10 mouse cellular contexts compared by ENCODE assay signal in genomic region chrX:73660284-73660665, GRCm38 (mm10). TPM values are rescaled to one million over a fixed set of nuclear protein-coding genes. Genes with fewer than 3 reads are reported as not detected.
DNase-seq lines count a peak whose midpoint lies in the region; ATAC-seq and TF ChIP-seq lines count a peak whose summit lies in the region.
"Had no signal": no experiment of that assay in that cellular context is flagged by ENCODE, and none has a peak within 500 bp of the region (broad histone marks: within the 10 kb centered on the region; RNA-seq: fewer than 3 reads in every experiment).

No protein-coding gene starts in this region.

- peak overlapping the region; percentile 79 for H3K4me2 ChIP-seq in heart, embryonic 12.5 days
- peak overlapping the region; percentile 59 for H3K4me2 ChIP-seq in forebrain, embryonic 14.5 days (ENCODE audit: low read length)
- H3K4me2 ChIP-seq in liver, embryonic 14.5 days (ENCODE audit: low read depth), result peak overlapping the region; percentile 57

- no peak for TF ChIP-seq CTCF in ES-Bruce4 (IDR thresholded peaks at IDR 0.05; ENCODE audit: low read depth, low read length)
- TF ChIP-seq CTCF in liver, embryonic 14.5 days (IDR thresholded peaks at IDR 0.05; ENCODE audit: low read depth), result no peak

- peak overlapping the region; percentile 54 for H3K4me3 ChIP-seq in heart, embryonic 12.5 days
- H3K4me3 ChIP-seq in ES-Bruce4 (ENCODE audit: low read depth, low read length), result peak overlapping the region; percentile 36; the same call in 1 of the 2 replicates
- peak overlapping the region; percentile 43 for H3K4me3 ChIP-seq in forebrain, embryonic 14.5 days (ENCODE audit: low read depth, low read length)
- peak overlapping the region; percentile 21 to 28; a peak in 1 of 4 replicates for H3K4me3 ChIP-seq in liver, embryonic 14.5 days (ENCODE audit: insufficient read depth in 1 of 2, low read depth in 2 of 2, low read length in 2 of 2)

- H3K36me3 ChIP-seq in heart, embryonic 12.5 days, result no peaks in the 10 kb centered on the region
- H3K36me3 ChIP-seq in ES-Bruce4 (ENCODE audit: control insufficient read depth, insufficient read depth, low read length, poor library complexity, severe bottlenecking), result no peaks in the 10 kb centered on the region
- H3K36me3 ChIP-seq in forebrain, embryonic 14.5 days (ENCODE audit: control insufficient read depth, insufficient read depth, low read length), result no peaks in the 10 kb centered on the region
- H3K36me3 ChIP-seq in liver, embryonic 14.5 days (replicated peaks; ENCODE audit: control insufficient read depth, insufficient read depth, low read depth), result no peaks in the 10 kb centered on the region

- peak overlapping the region; percentile 67 for H3K9ac ChIP-seq in heart, embryonic 12.5 days
- no peak overlapping the region; the same call in 1 of the 2 replicates for H3K9ac ChIP-seq in ES-Bruce4 (ENCODE audit: low read depth, poor library complexity, severe bottlenecking)
- peak overlapping the region; percentile 62 for H3K9ac ChIP-seq in forebrain, embryonic 14.5 days (ENCODE audit: low read length)
- no peak overlapping the region for H3K9ac ChIP-seq in liver, embryonic 14.5 days (replicated peaks)

- TF ChIP-seq EP300 in ES-Bruce4 (IDR thresholded peaks at IDR 0.05; ENCODE audit: insufficient read depth, low read depth, low read length), result no peak
- TF ChIP-seq EP300 in liver, embryonic 14.5 days (IDR thresholded peaks at IDR 0.05; ENCODE audit: low read depth), result no peak

- DNase-seq in heart, adult 11 months, result no peak
- peak; percentile 7 for DNase-seq in forebrain, embryonic 14.5 days (ENCODE audit: low spot score)
- no peak for DNase-seq in liver, embryonic 14.5 days (ENCODE audit: low read depth in 3 of 3, low spot score in 3 of 3)
- DNase-seq in gastrocnemius, postnatal 36 days, result no peak
- DNase-seq in frontal cortex, postnatal 10 days (ENCODE audit: low spot score in 2 of 2), result no peak
- DNase-seq in urinary bladder, postnatal 10 days (ENCODE audit: low spot score), result no peak
- DNase-seq: kidney, adult 11 months had no signal

- WGBS in heart, embryonic 12.5 days, result 62% methylated on average over 3 of the region's 3 CpGs
- whole genome bisulfite sequencing in forebrain, embryonic 14.5 days, result 79% methylated on average over 3 of the region's 3 CpGs
- WGBS in liver, embryonic 14.5 days (ENCODE audit: insufficient replicate concordance), result 43% methylated on average over 3 of the region's 3 CpGs

- intact Hi-C loops in gastrocnemius, postnatal 36 days (cut with DNase I), result no loop called here

- 0 out of 2 replicates have a peak, but pooled peaks cover 4% of the 10 kb centered on the region for H3K4me1 ChIP-seq in heart, embryonic 12.5 days (replicated peaks)
- no peaks in the 10 kb centered on the region for H3K4me1 ChIP-seq in ES-Bruce4 (ENCODE audit: control insufficient read depth, insufficient read depth, low read length)
- H3K4me1 ChIP-seq in forebrain, embryonic 14.5 days (ENCODE audit: control insufficient read depth, insufficient read depth, low read length), result no peaks in the 10 kb centered on the region
- H3K4me1 ChIP-seq in liver, embryonic 14.5 days (replicated peaks; ENCODE audit: control insufficient read depth in 2 of 2, insufficient read depth in 2 of 2, low read length in 1 of 2), result no peaks in the 10 kb centered on the region

- TF ChIP-seq POLR2A in ES-Bruce4 (IDR thresholded peaks at IDR 0.05; ENCODE audit: insufficient read depth, low read length), result no peak

- H3K27me3 ChIP-seq in heart, embryonic 12.5 days (replicated peaks), result peaks cover 18% of the 10 kb centered on the region
- no peaks in the 10 kb centered on the region for H3K27me3 ChIP-seq in ES-Bruce4 (ENCODE audit: control insufficient read depth, insufficient read depth, low read length, poor library complexity, severe bottlenecking)
- H3K27me3 ChIP-seq in forebrain, embryonic 14.5 days (replicated peaks; ENCODE audit: control insufficient read depth, insufficient read depth, low read length), result no peaks in the 10 kb centered on the region
- H3K27me3 ChIP-seq in liver, embryonic 14.5 days (ENCODE audit: control insufficient read depth, insufficient read depth, low read length), result no peaks in the 10 kb centered on the region; the same call in 1 of the 2 replicates
- H3K27me3 ChIP-seq: CH12.LX had no signal

- no peaks in the 10 kb centered on the region for H3K9me3 ChIP-seq in heart, embryonic 12.5 days (replicated peaks)
- no peaks in the 10 kb centered on the region for H3K9me3 ChIP-seq in ES-Bruce4 (replicated peaks; ENCODE audit: control insufficient read depth, insufficient read depth, low read length, poor library complexity, severe bottlenecking)
- no peaks in the 10 kb centered on the region for H3K9me3 ChIP-seq in forebrain, embryonic 14.5 days (replicated peaks; ENCODE audit: control insufficient read depth, low read length)
- no peaks in the 10 kb centered on the region for H3K9me3 ChIP-seq in liver, embryonic 14.5 days (ENCODE audit: control insufficient read depth, low read length)

- no peak for ATAC-seq in heart, embryonic 12.5 days (ENCODE audit: insufficient number of reproducible peaks, low FRiP score)
- peak; percentile 5; the same call in 1 of the 2 replicates for ATAC-seq in forebrain, embryonic 14.5 days
- no peak for ATAC-seq in liver, embryonic 14.5 days (ENCODE audit: insufficient read depth)

- no peak overlapping the region for H3K27ac ChIP-seq in heart, embryonic 12.5 days (ENCODE audit: poor library complexity, severe bottlenecking)
- H3K27ac ChIP-seq in ES-Bruce4 (ENCODE audit: insufficient read depth, low read length), result no peak overlapping the region
- H3K27ac ChIP-seq in forebrain, embryonic 14.5 days (ENCODE audit: low read depth, low read length), result no peak overlapping the region
- H3K27ac ChIP-seq in liver, embryonic 14.5 days, result no peak overlapping the region

RNA-seq across cellular contexts. Expression of gene Pnck, which starts 0.4 kb away (rescaled TPM):
- 10.7 and 11.0 TPM in 2 replicates for polyA plus RNA-seq in heart, embryonic 12.5 days (2016; fragmentation: Nextera tagmentation; extraction: Ambion mirVana)
- polyA plus RNA-seq in ES-Bruce4 (2011; ENCODE audit: insufficient read depth, insufficient read length, low read depth, missing spikeins), result 3.9 and 5.1 TPM in 2 replicates
- 116 and 118 TPM in 2 replicates for polyA plus RNA-seq in forebrain, embryonic 14.5 days (2014; fragmentation: Nextera tagmentation; extraction: Ambion mirVana)
- polyA plus RNA-seq in liver, embryonic 14.5 days (2012; rRNA removed), result 0.89 and 0.93 TPM in 2 replicates
- polyA plus RNA-seq in liver, embryonic 14.5 days (2014; fragmentation: Nextera tagmentation; extraction: Ambion mirVana), result 0.96 TPM in 2 replicates
- 10 to 100 TPM in 1 of 2 experiments, 1 to 10 TPM in 1; 8.2 to 11.4 TPM for total RNA-seq in gastrocnemius, postnatal 36 days (2021)
- total RNA-seq: CH12.LX had no signal

RNA-seq across cellular contexts. Expression of gene Slc6a8, which starts 12.7 kb away (rescaled TPM):
- 8.8 and 9.8 TPM in 2 replicates for polyA plus RNA-seq in heart, embryonic 12.5 days (2016; fragmentation: Nextera tagmentation; extraction: Ambion mirVana)
- 74.8 and 76.8 TPM in 2 replicates for polyA plus RNA-seq in ES-Bruce4 (2011; ENCODE audit: insufficient read depth, insufficient read length, low read depth, missing spikeins)
- 6.2 and 6.8 TPM in 2 replicates for polyA plus RNA-seq in forebrain, embryonic 14.5 days (2014; fragmentation: Nextera tagmentation; extraction: Ambion mirVana)
- polyA plus RNA-seq in liver, embryonic 14.5 days (2012; rRNA removed), result 1.7 and 2.0 TPM in 2 replicates
- polyA plus RNA-seq in liver, embryonic 14.5 days (2014; fragmentation: Nextera tagmentation; extraction: Ambion mirVana), result 0.29 and 0.34 TPM in 2 replicates
- 100 to 1,000 TPM; 105 to 106 TPM for total RNA-seq in gastrocnemius, postnatal 36 days (2021)

RNA-seq across cellular contexts. Expression of gene Dusp9, which starts 21.1 kb away (rescaled TPM):
- 9.8 and 10.3 TPM in 2 replicates for polyA plus RNA-seq in heart, embryonic 12.5 days (2016; fragmentation: Nextera tagmentation; extraction: Ambion mirVana)
- polyA plus RNA-seq in ES-Bruce4 (2011; ENCODE audit: insufficient read depth, insufficient read length, low read depth, missing spikeins), result 214 and 216 TPM in 2 replicates
- polyA plus RNA-seq in forebrain, embryonic 14.5 days (2014; fragmentation: Nextera tagmentation; extraction: Ambion mirVana), result 0.22 and 0.27 TPM in 2 replicates
- polyA plus RNA-seq in liver, embryonic 14.5 days (2012; rRNA removed), result 23.0 and 24.7 TPM in 2 replicates
- 8.1 and 9.3 TPM in 2 replicates for polyA plus RNA-seq in liver, embryonic 14.5 days (2014; fragmentation: Nextera tagmentation; extraction: Ambion mirVana)
- not detected for total RNA-seq in gastrocnemius, postnatal 36 days (2021)

RNA-seq across cellular contexts. Expression of gene Bcap31, which starts 55.7 kb away (rescaled TPM):
- 154 and 176 TPM in 2 replicates for polyA plus RNA-seq in heart, embryonic 12.5 days (2016; fragmentation: Nextera tagmentation; extraction: Ambion mirVana)
- polyA plus RNA-seq in ES-Bruce4 (2011; ENCODE audit: insufficient read depth, insufficient read length, low read depth, missing spikeins), result 120 and 123 TPM in 2 replicates
- 113 and 119 TPM in 2 replicates for polyA plus RNA-seq in forebrain, embryonic 14.5 days (2014; fragmentation: Nextera tagmentation; extraction: Ambion mirVana)
- 31.6 and 41.7 TPM in 2 replicates for polyA plus RNA-seq in liver, embryonic 14.5 days (2012; rRNA removed)
- polyA plus RNA-seq in liver, embryonic 14.5 days (2014; fragmentation: Nextera tagmentation; extraction: Ambion mirVana), result 136 and 137 TPM in 2 replicates
- 10 to 100 TPM; 45.9 to 47.7 TPM for total RNA-seq in gastrocnemius, postnatal 36 days (2021)

RNA-seq across cellular contexts. Expression of gene Abcd1, which starts 56.1 kb away (rescaled TPM):
- 12.2 and 12.6 TPM in 2 replicates for polyA plus RNA-seq in heart, embryonic 12.5 days (2016; fragmentation: Nextera tagmentation; extraction: Ambion mirVana)
- polyA plus RNA-seq in ES-Bruce4 (2011; ENCODE audit: insufficient read depth, insufficient read length, low read depth, missing spikeins), result 8.0 and 10.3 TPM in 2 replicates
- polyA plus RNA-seq in forebrain, embryonic 14.5 days (2014; fragmentation: Nextera tagmentation; extraction: Ambion mirVana), result 7.3 and 9.1 TPM in 2 replicates
- 5.9 and 6.1 TPM in 2 replicates for polyA plus RNA-seq in liver, embryonic 14.5 days (2012; rRNA removed)
- polyA plus RNA-seq in liver, embryonic 14.5 days (2014; fragmentation: Nextera tagmentation; extraction: Ambion mirVana), result 6.5 and 6.6 TPM in 2 replicates
- 10 to 100 TPM; 23.0 to 25.3 TPM for total RNA-seq in gastrocnemius, postnatal 36 days (2021)

Comparison
In these comparisons a context has a peak if more than half of its experiments do, and no peak if none do; other contexts are left out.
1. H3K9ac ChIP-seq: peak in heart, embryonic 12.5 days (single experiment) and forebrain, embryonic 14.5 days (single experiment); none in ES-Bruce4 (single experiment) and liver, embryonic 14.5 days (single experiment).
2. Peak in every context shown above with its lines, with median percentiles within 50 percentile points of each other: H3K4me2 ChIP-seq and H3K4me3 ChIP-seq.